Mouse (Mus musculus) large intestine, adult 2 months (tissue): ENCODE measurements around the gene Rad51d. TPM values are rescaled to one million over a fixed set of nuclear protein-coding genes. Genes with fewer than 3 reads are reported as not detected.

Experiments used
- DNase-seq: peaks from one replicate; pipeline ENCODE4 v3.0.0-alpha.2; 2012; ENCODE audit warnings: low read depth, low spot score
- WGBS: fragments of 180-500 bp; shearing (Covaris S2); methylation state at CpG from one replicate; pipeline ENCODE4 v1.1.7; 2018; 5-methylcytosine and 5-hydroxymethylcytosine counted together
- polyA plus RNA-seq: library from polyadenylated mRNA; depleted of rRNA; stranded (reverse); fragments of >200 nt; gene quantifications from 2 replicates; pipeline ENCODE4 v1.2.3, GENCODE M21; 2012

Rad51d gene
- polyA plus RNA-seq, 1 experiment: 10.0 TPM

DNA sequence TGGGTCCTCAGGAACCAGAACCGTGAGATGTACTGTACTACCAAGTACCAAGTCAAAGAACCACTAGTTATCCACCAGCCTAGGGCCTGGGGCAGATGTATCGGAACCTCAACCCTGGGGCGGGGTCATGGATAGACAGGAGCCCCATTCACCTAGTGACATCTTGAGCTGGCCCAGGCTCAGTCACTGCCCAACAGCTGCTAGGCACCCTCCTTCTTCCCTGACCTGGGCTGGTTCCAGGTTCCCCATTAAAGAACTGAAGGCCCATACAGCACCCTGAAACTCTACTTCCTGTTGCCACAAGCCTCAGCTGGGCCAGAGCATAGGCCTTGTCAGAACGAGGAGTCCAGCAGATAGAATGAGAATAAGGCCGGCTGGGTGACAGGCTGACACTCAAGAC, 9.3 kb upstream of the Rad51d start:
- no peak for DNase-seq
- 88% methylated on average over 5 of the region's 5 CpGs for WGBS

DNA sequence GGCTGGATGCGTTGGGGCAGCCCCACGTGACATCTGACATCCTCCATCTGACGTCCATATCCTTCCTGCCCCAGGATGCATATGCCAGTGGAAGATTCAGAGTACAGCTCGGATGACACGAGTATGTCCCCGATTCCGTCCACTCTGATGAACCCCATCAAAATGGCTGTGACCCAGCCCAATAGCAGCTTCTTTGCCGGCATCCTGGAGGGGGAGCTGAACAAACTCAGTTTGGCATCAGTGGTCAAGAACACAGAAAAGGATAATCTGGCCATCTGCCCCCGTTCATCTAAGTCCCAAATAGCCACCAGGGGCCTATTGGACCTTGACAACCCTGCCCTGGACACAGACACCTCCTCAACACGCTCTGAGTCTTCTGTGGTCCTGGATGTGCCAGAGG, 7.1 kb upstream of the Rad51d start:
- 87% methylated on average over 10 of the region's 10 CpGs for WGBS
- DNase-seq: no peak

DNA sequence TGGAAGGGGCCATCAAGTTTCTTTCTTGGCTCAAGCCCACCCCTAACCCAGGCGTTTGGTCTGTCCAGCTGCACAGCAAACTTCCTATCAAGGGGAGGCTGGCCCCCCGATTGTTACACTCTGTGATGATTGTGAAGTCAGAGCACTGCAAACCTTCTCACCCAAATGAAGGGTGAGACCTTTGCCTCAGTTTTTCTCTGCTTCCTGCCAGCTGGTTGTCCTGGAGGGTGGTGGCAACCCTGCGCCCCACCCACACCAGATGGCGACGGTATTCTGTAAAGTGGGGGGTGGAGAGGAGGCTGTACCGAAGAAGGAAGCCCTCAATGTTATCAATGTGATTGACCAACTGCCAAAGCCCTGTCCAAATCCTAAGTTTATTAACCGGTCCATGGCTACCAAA, 1.5 kb upstream of the Rad51d start, which contains the start of gene Fndc8:
Gene Fndc8 (plus strand): TSS at position 189 of the 400 bp plus-strand sequence.
- 20% methylated on average over 7 of the region's 7 CpGs for WGBS
- no peak for DNase-seq

DNA sequence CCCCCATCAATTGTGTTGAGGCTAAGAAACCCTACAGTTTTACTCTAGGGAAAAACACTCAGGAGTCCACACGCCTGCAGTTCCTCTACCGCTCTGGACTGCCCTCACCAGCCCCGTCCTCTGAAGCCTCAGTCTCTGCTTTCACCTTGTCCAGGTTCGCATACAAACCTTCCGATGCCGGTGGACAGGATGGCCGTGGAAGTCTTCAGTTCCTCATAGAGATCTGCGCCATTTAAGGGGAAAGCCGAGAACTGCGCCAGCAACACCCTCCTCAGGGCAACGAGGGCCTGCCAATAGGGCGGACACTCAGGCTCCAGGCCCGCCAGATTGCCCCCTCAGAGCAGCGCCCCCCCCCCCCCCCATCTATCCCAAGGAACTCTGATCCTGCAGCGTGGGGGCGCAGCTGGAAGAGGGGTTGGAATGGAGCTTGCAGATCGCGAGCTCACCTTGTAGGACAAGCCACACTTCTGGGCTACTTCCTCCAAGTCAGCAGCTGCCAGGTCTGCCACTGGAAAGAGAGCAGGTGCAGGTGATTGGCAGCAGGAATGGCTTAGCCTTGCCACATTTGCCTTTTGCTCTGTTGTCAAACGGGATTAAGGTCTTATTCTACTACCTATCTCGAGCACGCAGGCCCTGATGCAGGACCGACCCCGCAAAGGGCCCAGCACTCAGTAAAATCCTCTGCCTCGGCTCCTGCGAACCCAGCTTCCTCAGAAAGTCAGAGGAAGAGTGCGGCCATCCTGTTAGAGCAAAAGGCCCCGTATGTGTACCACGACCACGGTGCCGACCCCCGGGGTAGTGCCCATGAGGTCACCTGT, 681 bp downstream of the Rad51d start:
- DNase-seq: no peak
- 2% methylated on average over 31 of the region's 31 CpGs for WGBS

DNA sequence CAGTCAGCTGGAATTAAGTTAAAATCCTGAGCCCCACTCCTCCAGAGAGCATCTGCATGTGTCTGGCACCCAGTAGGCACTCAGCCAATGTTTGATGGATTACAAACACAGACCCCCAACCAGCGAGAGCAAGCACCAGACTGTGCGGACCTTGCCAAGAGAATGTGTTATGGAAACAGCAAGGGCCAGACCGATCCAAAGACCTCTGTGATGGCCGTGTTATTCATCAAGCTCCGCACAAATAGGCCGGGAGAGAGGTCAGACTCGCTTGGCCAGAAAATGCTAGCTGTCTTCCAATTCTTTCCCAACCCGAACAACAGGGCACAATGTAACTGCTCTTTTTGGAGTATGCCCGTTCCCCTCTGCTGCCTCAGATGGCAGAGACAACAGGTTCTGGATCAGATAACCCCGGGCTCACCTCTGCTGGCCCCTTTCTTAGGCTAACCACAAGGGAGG, 1.9 kb downstream of the Rad51d start:
- no peak for DNase-seq
- 43% methylated on average over 10 of the region's 10 CpGs for WGBS

DNA sequence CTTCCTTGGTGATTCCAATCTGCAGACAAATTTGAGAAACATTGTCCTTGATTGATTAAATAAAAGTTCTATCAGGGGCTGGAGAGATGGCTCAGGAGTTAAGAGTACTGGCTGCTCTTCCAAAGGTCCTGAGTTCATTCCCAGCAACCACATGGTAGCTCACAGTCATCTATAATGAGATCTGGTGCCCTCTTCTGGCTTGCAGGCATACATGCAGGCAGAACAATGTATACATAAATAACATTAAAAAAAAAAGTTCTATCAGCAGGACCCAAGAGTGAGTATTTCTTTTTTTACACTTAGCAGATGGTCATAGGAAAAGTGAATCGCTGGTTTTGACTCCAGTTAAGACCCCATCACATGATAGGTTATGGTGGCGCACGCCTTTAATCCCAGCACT, 3.9 kb downstream of the Rad51d start:
- no peak for DNase-seq
- 90% methylated on average over 3 of the region's 3 CpGs for WGBS

DNA sequence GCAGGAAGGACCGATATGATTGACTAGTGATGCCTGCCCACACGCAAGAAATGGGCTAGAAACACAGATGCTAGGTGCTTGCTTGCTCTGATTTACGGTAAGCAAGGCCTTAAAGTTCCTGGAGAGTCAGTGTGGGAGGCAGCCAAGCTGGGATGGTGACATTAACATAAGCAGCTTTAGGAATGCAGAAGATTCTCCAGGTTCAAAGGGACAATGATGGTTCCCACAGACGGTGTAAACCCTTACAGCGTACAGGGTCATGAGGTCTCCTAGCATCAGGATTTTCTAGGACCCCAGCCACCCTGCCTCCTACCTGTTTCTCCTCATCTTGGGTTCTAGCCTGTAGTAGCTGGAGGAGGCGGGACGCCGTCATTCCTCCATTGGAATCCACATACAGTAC, 7.2 kb downstream of the Rad51d start:
- no peak for DNase-seq
- 85% methylated on average over 8 of the region's 8 CpGs for WGBS

DNA sequence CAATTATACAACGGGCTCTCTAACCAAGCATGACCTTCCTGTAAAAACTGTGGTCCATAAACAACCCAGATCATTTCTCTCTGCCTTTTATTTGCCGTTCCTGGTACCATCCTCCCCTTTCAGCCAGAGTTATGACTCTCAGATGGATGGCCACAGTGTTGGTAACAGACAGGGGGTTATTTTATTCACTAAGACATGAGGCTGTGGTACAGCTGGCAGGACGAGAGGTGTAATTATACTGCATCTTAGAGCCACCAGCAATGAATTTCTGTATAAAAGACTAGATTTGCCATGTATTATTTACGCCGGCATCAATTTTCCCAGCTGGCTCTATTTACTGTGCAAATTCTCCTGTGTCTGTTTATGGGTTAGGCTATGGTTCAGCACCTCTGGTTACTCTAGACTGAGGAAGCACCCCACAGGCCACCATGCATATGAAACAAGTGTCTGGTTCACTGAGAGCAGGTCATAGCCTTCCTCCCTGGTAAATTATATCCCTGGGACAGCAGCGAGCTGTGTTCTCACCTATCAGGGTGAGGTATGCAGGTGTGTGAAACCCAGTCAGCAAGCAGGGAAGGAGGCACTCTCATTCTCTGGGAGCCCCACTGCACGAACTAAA, 12.6 kb downstream of the Rad51d start:
- WGBS: 85% methylated on average over 7 of the region's 7 CpGs

DNA sequence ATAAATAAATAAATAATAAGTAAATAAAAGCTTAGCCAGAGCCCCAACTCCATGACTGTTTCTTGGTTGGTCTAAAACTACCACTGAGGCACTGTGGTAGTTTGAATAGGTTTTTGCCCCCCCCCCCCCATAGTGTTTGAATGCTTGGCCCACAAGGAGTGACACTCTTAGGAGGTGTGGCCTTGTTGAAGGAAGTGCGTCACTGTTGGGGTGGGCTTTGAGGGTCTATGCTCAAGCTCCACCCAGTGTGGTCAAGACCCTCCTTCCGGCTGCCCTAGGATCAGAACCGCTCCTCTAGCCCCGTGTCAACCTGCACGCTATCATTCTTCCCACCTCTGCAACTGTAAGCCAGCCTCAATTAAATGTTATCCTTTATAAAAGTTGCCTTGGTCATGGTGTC, 14.8 kb downstream of the Rad51d start:
- 92% methylated on average over 5 of the region's 5 CpGs for WGBS
- DNase-seq: no peak

More for the DNA sequence above, 12.6 kb downstream of the Rad51d start:
- no peak for DNase-seq

DNA sequence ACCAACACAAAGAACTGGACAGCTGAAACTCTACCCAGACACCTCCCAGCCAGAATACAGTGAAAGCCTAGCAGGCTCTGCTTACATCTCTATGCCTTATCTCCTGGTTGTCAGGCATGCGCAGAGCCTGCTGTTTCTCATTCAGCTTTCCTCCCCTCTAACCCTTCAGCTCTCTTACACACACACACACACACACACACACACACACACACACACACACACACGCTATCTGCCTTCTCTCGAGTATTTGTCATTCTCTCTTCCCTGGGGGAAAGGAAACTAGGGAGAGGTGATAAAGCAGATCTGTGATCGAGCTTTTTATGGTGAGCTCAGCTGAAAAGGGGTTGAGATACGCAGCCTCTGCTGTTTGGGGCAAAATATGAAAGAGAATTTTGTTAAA, 15.5 kb downstream of the Rad51d start:
- 75% methylated on average over 5 of the region's 5 CpGs for WGBS
- DNase-seq: no peak

DNA sequence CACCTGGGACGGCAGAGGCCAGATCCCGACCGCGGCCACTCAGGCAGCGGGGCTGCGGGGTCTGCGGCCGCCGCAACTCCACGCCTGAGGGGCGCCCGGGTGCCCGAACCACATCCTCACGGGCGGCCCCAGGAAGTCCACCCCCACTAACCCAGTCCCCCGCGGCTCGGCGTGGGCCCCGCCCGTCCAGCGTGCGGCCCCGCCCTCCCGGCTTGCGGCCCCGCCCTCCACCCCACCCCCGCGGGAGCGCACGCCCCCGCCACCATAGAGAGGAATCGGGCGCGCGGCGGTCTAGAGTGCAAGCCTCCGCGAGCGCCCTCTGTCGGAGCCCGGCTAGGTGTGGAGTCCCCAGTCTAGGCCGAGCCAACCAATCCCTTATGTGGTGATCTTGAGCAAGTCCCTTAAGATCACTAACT, 19.4 kb downstream of the Rad51d start, which contains the start of gene Rffl:
Gene Rffl (minus strand): TSS at position 180 of the 416 bp plus-strand sequence.
- WGBS: under 1% methylated on average over 43 of the region's 43 CpGs
- peak; percentile 77 for DNase-seq

DNA sequence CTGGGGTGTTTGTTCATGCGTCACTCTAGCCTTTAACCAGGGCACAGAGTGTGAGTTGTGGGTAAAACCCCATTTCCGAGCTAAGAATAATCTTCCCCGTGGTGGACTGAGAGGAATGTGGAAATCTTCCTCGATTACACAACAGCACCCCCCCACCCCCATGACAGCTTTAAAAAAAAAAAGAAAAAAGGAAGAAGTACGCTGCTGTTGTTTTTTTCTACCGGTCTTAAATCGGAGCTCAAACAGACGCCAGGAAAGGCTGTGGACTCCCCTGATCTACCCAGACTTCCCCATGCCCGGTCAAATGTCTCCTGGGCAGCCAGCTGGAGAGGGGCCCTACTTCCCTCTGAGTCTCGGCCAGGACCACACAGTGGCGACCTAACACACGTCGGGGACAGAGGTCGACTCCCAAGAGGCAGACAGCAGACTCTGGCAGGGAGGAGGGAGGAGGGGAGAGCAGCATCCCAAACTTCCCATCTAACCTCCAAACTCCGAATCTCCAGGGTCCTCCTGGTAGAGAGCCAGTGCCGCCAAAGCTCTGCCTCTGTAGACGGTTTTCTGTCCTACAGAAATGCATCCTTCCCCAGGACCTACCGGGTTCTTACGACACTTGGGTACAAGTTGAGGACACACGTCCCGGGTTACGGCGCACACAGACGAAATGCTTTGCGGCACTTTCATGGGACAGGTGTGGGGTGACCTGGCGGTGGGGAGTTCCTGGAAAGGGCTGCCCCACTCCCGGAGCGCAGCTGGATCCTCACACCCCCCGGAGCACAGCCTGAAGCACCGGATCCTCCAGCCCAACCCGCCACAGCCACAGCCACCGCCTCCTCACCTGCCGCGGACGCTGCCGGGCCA, 20.0 kb downstream of the Rad51d start:
- DNase-seq: no peak
- under 1% methylated on average over 36 of the region's 36 CpGs for WGBS

DNA sequence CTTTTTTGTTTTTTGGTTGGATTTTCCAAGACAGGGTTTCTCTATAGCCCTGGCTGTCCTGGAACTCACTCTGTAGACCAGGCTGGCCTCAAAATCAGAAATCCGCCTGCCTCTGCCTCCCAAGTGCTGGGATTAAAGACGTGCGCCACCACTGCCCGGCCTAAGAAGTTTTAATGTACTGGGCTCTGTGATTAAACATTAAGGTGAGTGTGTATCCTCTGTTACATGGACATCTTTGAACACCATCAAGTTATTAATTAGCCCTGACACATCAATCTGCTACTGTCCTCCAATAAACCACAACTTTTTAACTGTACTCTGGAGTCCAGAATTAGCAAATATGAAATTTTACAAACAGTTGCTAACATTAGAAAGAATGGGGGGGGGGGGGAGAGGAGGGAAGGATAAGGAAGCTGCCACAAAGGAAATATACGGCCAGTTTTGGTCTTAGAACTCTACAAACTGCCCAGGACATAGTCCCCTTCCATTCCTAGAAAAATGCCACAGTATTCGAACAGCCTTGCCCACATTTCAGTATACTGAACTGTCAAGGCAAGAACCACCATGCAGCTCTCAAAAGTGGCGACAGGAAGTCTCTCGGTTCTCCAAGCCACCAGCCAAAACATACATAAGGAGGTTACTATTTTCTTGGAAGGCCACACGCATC, 20.8 kb downstream of the Rad51d start:
- DNase-seq: no peak
- 47% methylated on average over 9 of the region's 9 CpGs for WGBS

DNA sequence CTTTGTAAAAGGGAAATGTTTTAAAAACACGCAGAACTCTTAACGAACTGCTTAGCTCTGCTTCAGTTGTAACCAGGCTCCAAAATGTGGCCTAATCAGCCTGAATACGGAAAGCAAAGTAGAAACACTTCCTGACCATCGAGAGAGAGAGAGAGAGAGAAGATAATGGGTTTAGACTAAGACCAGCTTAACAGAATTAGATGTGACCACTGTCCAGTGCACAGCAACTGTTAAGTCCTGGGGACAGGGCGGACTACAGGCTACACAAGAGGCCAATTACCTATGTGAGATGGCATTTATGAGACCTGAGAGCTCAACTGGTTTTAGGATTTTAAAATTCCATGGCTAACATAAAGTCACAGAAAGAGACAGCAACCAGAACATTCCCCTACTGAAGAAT, 22.5 kb downstream of the Rad51d start:
- WGBS: 78% methylated on average over 5 of the region's 5 CpGs
- DNase-seq: no peak

DNA sequence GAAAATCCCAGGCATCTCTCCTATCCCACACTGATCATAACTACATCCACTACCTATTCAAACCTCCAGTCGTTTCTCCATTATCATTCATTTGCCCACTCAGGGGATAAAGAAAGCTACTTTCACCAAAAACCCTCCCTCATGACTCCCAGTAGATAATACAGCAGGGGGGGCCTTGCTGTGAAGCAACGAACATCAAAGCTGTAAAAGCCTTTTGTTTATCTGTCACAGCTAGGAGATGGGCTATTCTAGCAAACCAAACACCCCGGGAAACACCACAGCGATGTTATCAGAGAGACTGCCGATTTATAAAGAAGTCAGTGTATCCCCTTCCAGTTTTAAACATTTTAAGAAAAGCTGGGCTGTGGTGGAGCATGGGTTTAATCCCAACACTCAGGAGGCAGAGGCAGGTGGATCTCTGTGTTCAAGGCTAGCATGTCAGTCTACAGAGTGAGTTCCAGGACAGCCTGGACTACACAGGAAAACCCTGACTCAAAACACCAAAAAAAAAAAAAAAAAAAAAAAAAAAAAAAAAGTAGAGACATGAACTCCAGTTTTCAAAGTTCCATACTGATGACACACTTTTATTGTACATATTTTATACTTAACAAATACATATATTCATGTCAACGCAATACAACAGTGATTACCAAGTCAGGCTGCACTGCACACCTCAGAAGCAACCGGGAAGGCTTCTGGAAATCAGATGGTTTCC, 23.4 kb downstream of the Rad51d start:
- no peak for DNase-seq
- WGBS: 54% methylated on average over 7 of the region's 7 CpGs

DNA sequence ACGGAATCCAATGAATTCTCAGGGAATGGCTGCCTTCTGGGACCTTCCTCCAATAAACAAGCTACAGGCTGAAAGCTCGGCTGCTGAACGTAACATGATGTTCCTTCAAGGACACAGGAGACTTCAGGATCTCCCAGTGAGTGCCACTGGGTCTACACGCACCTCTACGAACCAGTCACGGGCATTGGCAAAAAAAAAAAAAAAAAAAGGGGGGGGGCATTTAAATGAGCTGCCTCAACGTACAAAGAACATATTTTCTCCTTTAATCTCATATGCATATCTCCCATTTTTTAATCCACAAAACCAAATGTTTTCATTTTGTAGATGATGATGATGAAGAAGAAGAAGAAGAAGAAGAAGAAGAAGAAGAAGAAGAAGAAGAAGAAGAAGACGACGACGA, 24.5 kb downstream of the Rad51d start:
- WGBS: 87% methylated on average over 10 of the region's 10 CpGs
- DNase-seq: no peak

DNA sequence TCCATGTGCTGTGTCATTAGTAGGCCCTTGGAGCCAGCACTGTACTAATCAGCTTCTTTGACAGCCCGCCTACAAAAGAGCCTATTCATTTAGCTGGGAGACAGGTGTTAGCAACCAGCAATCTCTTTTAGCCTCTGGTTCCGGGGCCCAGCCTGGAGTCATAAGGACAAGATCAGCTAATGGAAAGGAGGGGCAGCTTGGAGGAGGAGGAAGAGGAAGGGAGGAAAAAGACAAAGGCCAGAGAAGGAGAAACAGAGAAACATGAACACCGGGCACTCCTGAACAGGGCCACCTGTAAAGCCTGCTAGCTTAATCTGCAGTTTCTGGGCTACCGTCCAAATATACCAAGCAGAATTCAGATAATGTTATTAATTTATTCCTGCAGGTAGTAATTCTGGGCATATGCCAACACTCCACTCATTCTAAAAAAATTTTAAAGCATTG, 26.9 kb downstream of the Rad51d start:
- DNase-seq: no peak
- 27% methylated on average over 4 of the region's 4 CpGs for WGBS

DNA sequence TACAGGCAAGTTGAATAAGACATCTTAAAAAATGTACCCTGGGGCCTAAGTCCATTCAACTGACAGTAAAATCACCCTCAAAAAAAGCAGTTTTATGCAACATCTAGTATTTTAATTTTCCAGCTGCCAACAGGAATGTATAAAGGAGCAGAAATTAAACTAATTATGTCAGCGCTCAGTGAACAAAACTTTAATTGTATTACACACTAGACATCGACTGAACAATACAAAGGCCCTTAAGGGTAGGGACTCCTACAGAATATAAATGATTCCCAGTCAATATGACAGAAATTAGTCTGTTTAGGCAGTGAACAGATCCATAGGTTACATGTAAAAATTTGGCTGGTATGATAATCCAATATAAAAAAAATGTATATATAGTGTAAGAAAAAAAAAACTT, 27.4 kb downstream of the Rad51d start:
- WGBS: 53% methylated on average over 2 of the region's 2 CpGs

DNA sequence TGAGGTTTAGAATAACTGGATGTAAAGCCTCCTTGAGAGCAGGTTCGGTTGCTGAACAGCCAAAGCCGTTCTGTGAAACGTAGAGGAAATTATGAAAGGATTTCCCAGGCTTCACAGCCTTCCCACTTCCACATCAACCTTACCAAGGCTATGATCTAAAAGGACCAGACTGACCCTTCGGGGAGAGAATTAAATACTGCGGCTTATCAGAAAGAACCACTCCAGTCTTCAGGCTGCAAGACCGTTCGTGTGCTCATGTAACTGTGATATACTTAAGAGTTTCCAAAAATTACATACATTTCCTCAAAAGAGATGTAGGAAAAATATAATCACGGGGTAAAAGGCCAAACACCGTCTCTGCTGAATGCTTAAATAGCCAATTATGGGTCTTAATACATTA, 27.8 kb downstream of the Rad51d start:
- 90% methylated on average over 9 of the region's 9 CpGs for WGBS

More for the DNA sequence above, 27.4 kb downstream of the Rad51d start:
- no peak for DNase-seq

More for the DNA sequence above, 27.8 kb downstream of the Rad51d start:
- no peak for DNase-seq
